Mouse (Mus musculus) ES-Bruce4 (cell line): ENCODE measurements around the gene Camta1.

Experiments
- CTCF ChIP-seq: IDR thresholded peaks from one replicate; pipeline ENCODE4 v1.8.1; 2011; ENCODE audit warnings: low read depth, low read length
- POLR2A ChIP-seq: IDR thresholded peaks from one replicate; pipeline ENCODE4 v1.8.1; 2011; ENCODE audit warnings: low read length; ENCODE audit not compliant: insufficient read depth

GRCm38 (mm10) chr4:151893241-151893640, 31.6 kb upstream of the Camta1 start:
- TF ChIP-seq CTCF (peak; percentile 43), POLR2A (no peak)
